Mouse (Mus musculus) thymus, adult 2 months (tissue): ENCODE data around the gene Ndufv2. TPM values are rescaled to one million over a fixed set of nuclear protein-coding genes. Genes with fewer than 3 reads are reported as not detected.

Experiments used
- DNase-seq: peaks from one replicate; pipeline ENCODE4 v3.0.0; 2021
- H3K27ac ChIP-seq: fragments of 200-500 bp; 2 replicates; pipeline ENCODE4 v1.5.1; 2012; ENCODE audit warnings: low read length, control low read depth; ENCODE audit not compliant: control insufficient read depth, insufficient read depth
- H3K27me3 ChIP-seq: fragments of 200-500 bp; 2 replicates; pipeline ENCODE4 v1.6.1; 2012; ENCODE audit warnings: mild to moderate bottlenecking, low read length, moderate library complexity, mixed read lengths; ENCODE audit not compliant: control insufficient read depth, insufficient read depth
- H3K36me3 ChIP-seq: fragments of 200-500 bp; 2 replicates; pipeline ENCODE4 v1.6.1; 2012; ENCODE audit warnings: mild to moderate bottlenecking, low read length, moderate library complexity; ENCODE audit not compliant: control insufficient read depth, insufficient read depth
- H3K4me1 ChIP-seq: fragments of 200-500 bp; replicated peaks from 2 replicates; pipeline ENCODE4 v1.6.1; 2012; ENCODE audit warnings: low read length; ENCODE audit not compliant: control insufficient read depth, insufficient read depth
- H3K4me3 ChIP-seq: fragments of 200-500 bp; 2 replicates; pipeline ENCODE4 v1.5.1; 2012; ENCODE audit warnings: mild to moderate bottlenecking, low read length, control low read depth, moderate library complexity; ENCODE audit not compliant: control insufficient read depth, insufficient read depth
- CTCF ChIP-seq: fragments of 200-500 bp; IDR thresholded peaks from 2 replicates; pipeline ENCODE4 v1.5.1; 2012; ENCODE audit warnings: mild to moderate bottlenecking, control low read depth, low read length, moderate library complexity, borderline replicate concordance; ENCODE audit not compliant: control insufficient read depth, poor library complexity, insufficient read depth; ENCODE audit errors: extremely low read depth
- POLR2A ChIP-seq: fragments of 200-500 bp; IDR thresholded peaks from 2 replicates; pipeline ENCODE4 v1.6.1; 2012; ENCODE audit warnings: mild to moderate bottlenecking, low read length, control low read depth, moderate library complexity; ENCODE audit not compliant: control insufficient read depth, poor library complexity, insufficient read depth; ENCODE audit errors: extremely low read depth
- WGBS: fragments of 180-500 bp; shearing (Covaris S2); methylation state at CpG from one replicate; pipeline ENCODE4 v1.1.7; 2018; 5-methylcytosine and 5-hydroxymethylcytosine counted together
- polyA plus RNA-seq: library from polyadenylated mRNA; depleted of rRNA; stranded (reverse); fragments of >200 nt; gene quantifications from 2 replicates; pipeline ENCODE4 v1.2.3, GENCODE M21; 2012; rRNA removed

Ndufv2 gene
- polyA plus RNA-seq: 37.0 and 41.1 TPM in 2 replicates

- peak within 1 kb of the TSS; percentile 81 for H3K4me3 ChIP-seq
- peak; percentile 83 for TF ChIP-seq CTCF
- peak; percentile 94 for TF ChIP-seq POLR2A
- under 1% methylated on average over 66 of the region's 67 CpGs for WGBS
- H3K4me1 ChIP-seq: peaks cover 11% of the 10 kb centered on the region
- peak; percentile 89 for DNase-seq
- peak within 1 kb of the TSS; percentile 91 for H3K27ac ChIP-seq
- no peaks in the 10 kb centered on the region for H3K27me3 ChIP-seq
- no peaks in the 10 kb centered on the region for H3K36me3 ChIP-seq
Observed at GRCm38 (mm10) chr17:66101380-66102330, at the start of gene Ndufv2. Gene Ndufv2, minus strand, starts transcription at chr17:66101559.

GRCm38 (mm10) chr17:66131212-66131611 is 29.9 kb upstream of the Ndufv2 start:
- no peak overlapping the region for H3K27ac ChIP-seq
- no peak overlapping the region for H3K4me3 ChIP-seq
- TF ChIP-seq CTCF: no peak
- TF ChIP-seq POLR2A: no peak
- H3K27me3 ChIP-seq: no peaks in the 10 kb centered on the region
- 94% methylated on average over 4 of the region's 4 CpGs for WGBS
- peak; percentile 51 for DNase-seq
- peaks cover 44% of the 10 kb centered on the region for H3K36me3 ChIP-seq
- no peaks in the 10 kb centered on the region; the same call in 1 of the 2 replicates for H3K4me1 ChIP-seq

- no peak overlapping the region for H3K27ac ChIP-seq
- 98% methylated on average over 9 of the region's 9 CpGs for WGBS
- no peak for DNase-seq
- no peaks in the 10 kb centered on the region; the same call in 1 of the 2 replicates for H3K4me1 ChIP-seq
- H3K4me3 ChIP-seq: no peak overlapping the region
- no peak for TF ChIP-seq POLR2A
- no peak for TF ChIP-seq CTCF
- peaks cover 41% of the 10 kb centered on the region for H3K36me3 ChIP-seq
- H3K27me3 ChIP-seq: no peaks in the 10 kb centered on the region
Observed at GRCm38 (mm10) chr17:66130371-66130770, 29.0 kb upstream of the Ndufv2 start.

- Histone ChIP-seq H3K27ac (no peak overlapping the region), H3K4me1 (peaks cover 5% of the 10 kb centered on the region), H3K27me3 (no peaks in the 10 kb centered on the region), H3K4me3 (no peak overlapping the region), H3K36me3 (peaks cover 7% of the 10 kb centered on the region)
- 90% methylated on average over 5 of the region's 5 CpGs for WGBS
- TF ChIP-seq CTCF: no peak
- TF ChIP-seq POLR2A: no peak
- DNase-seq: no peak
Observed at GRCm38 (mm10) chr17:66125211-66125610, 23.9 kb upstream of the Ndufv2 start.

GRCm38 (mm10) chr17:66123816-66124610 is 22.7 kb upstream of the Ndufv2 start:
- peak; percentile 13 for DNase-seq
- Histone ChIP-seq H3K4me3 (peak overlapping the region; percentile 65), H3K4me1 (peaks cover 5% of the 10 kb centered on the region), H3K36me3 (peaks cover 4% of the 10 kb centered on the region), H3K27me3 (no peaks in the 10 kb centered on the region), H3K27ac (no peak overlapping the region)
- 2% methylated on average over 20 of the region's 20 CpGs for WGBS
- TF ChIP-seq POLR2A (no peak), CTCF (no peak)
